Mouse (Mus musculus): ENCODE data around the gene Syn3.
A peak's percentile ranks its signal among the peaks of the same experiment; 100 is the strongest.
"Not testable (repeated sequence)": the region's sequence is repeated elsewhere in the genome, so short reads cannot be mapped to it uniquely, and the experiment has no call there.

Gene Syn3

GRCm38 (mm10) chr10:86418345-86418744 lies 80.4 kb downstream of the Syn3 start:
- DNase-seq (ENCODE audit: low spot score in 2 of 2), result no peak

DNA sequence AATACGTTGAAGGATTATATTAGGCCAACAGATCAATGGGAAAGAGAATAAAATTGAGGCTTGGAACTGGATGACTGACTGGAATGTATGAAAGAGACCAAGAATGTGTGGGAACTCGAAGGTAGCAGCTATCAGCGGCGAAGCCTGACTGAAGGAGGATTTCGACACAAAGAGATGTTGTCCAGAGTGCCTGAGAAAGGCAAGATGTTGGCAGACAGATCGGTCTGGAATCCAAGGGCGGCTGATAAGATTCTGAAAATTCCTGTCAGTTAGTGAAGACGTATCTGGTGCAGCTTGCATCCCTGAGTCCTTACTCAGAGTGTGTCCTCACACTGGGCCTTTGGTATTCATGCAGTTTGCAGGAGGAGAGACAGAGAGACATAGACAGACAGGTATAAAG lies 81.9 kb downstream of the Syn3 start:
- DNase-seq (ENCODE audit: low spot score in 2 of 2), result no peak

- DNase-seq (ENCODE audit: low spot score in 2 of 2), result no peak
Measured at GRCm38 (mm10) chr10:86410868-86411267, 87.8 kb downstream of the Syn3 start.

GRCm38 (mm10) chr10:86406952-86407351 lies 91.7 kb downstream of the Syn3 start:
- DNase-seq (ENCODE audit: low spot score in 2 of 2), result no peak

DNA sequence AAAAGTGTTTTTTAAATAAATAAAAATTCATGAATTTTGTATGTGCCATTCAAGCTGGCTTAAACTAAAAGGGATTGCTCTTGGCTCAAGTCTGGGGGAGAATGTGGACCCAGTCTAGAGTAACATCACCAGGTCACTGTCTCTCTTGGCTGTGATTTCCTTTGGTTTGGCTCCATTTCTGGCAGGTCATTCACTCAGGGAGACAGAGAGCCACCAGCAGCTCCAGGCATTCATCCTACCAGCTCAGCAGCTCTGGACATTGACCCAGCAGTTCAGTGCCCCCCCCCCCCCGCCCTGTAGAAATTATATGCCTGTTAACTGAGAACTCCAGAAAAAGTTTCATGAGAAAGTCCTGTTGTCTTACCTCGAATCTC lies 100.4 kb downstream of the Syn3 start:
- no peak for DNase-seq (ENCODE audit: low spot score in 2 of 2)

GRCm38 (mm10) chr10:86397577-86398346 lies 100.9 kb downstream of the Syn3 start:
- DNase-seq (ENCODE audit: low spot score in 2 of 2), result no peak

- no peak for DNase-seq (ENCODE audit: low spot score in 2 of 2)
Measured at GRCm38 (mm10) chr10:86392399-86392798, 106.3 kb downstream of the Syn3 start.

GRCm38 (mm10) chr10:86389913-86390312 lies 108.8 kb downstream of the Syn3 start:
- DNase-seq (ENCODE audit: low spot score in 2 of 2), result no peak

DNA sequence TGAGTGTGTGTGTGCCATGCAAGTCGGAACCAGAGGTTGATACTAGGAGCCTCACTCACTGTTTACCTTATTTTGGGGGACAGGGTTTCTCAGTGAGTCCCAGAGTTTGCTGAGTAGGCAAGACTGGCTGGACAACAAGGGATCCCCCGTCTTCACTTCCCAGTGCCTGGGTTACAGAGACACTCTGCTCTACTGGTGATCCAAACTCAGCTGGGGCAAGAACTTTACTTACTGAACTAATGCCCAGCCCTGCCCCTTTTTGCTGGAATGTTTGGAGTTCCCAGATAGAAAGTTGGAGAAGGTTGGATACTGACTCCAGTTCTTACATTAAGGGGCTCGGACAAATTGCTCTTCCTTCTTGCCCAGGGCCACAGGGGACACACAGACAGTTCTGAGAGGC lies 109.3 kb downstream of the Syn3 start:
- DNase-seq (ENCODE audit: low spot score in 2 of 2), result no peak

- DNase-seq (ENCODE audit: low spot score in 2 of 2), result peak; percentile 31 to 37
Measured at GRCm38 (mm10) chr10:86388803-86389202, 109.9 kb downstream of the Syn3 start.

GRCm38 (mm10) chr10:86387821-86388440 lies 110.8 kb downstream of the Syn3 start:
- DNase-seq (ENCODE audit: low spot score in 2 of 2), result no peak

- DNase-seq (ENCODE audit: low spot score in 2 of 2), result no peak
Measured at GRCm38 (mm10) chr10:86386232-86386631, 112.5 kb downstream of the Syn3 start.

- no peak for DNase-seq (ENCODE audit: low spot score in 2 of 2)
Measured at GRCm38 (mm10) chr10:86385656-86386055, 113.0 kb downstream of the Syn3 start.

DNA sequence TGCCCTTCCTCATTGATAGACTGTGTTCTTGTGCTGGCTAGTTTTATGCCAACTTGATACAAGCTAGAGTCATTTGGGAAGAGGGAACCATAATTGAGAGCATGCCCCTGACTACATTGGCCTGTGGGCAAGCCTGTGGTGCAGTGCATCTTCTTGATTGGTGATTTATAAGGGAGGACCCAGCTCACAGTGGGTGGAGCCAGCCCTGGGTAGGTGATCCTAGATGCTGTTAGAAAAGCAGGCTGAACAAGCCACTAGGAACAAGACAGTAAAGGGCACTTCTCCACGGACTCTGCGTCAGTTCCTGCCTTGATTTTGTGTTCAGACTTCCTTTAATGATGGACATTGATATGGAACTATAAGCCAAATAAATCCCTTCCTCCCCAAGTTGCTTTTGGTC lies 114.0 kb downstream of the Syn3 start:
- no peak for DNase-seq (ENCODE audit: low spot score in 2 of 2)

DNA sequence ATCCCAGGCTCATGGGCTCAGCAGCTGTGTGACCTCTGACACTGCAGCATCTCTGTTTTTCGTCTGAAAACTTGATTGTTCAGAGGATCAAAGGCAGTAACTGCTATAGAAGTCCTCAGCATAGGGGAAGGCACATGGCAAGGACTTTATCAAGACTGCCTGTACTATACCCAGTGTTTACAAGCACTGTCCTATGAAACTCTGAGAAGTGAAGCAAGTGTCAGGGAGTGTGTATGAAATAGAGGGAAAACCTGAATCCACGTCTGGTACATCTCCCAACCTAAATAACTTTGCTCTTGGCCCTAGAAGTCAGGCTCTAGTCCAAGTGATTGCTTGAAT lies 116.8 kb downstream of the Syn3 start:
- DNase-seq (ENCODE audit: low spot score in 2 of 2), result no peak

GRCm38 (mm10) chr10:86381150-86381921 lies 117.4 kb downstream of the Syn3 start:
- no peak for DNase-seq (ENCODE audit: low spot score in 2 of 2)

DNA sequence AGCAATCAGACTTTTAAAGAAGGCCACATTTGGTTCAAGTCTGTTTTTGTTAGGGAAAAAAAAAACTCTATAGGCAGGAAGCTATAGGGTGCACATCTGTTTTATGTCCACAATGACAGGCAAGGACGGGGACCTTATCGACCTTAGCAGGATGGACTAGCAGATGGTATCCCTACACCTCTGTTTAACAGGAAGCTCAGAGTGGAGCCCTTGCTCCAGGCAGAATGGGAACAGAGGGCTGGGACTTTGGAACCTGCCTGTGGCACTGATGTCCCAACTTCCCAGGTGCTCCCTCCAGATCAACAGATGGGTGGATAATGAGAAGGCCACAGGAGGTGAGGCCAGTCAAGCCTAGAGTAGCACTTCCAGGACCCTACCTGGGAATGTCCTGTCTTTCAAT lies 118.1 kb downstream of the Syn3 start:
- DNase-seq (ENCODE audit: low spot score in 2 of 2), result no peak

GRCm38 (mm10) chr10:86378803-86379202 lies 119.9 kb downstream of the Syn3 start:
- not testable (repeated sequence) for DNase-seq (ENCODE audit: low spot score in 2 of 2)

DNA sequence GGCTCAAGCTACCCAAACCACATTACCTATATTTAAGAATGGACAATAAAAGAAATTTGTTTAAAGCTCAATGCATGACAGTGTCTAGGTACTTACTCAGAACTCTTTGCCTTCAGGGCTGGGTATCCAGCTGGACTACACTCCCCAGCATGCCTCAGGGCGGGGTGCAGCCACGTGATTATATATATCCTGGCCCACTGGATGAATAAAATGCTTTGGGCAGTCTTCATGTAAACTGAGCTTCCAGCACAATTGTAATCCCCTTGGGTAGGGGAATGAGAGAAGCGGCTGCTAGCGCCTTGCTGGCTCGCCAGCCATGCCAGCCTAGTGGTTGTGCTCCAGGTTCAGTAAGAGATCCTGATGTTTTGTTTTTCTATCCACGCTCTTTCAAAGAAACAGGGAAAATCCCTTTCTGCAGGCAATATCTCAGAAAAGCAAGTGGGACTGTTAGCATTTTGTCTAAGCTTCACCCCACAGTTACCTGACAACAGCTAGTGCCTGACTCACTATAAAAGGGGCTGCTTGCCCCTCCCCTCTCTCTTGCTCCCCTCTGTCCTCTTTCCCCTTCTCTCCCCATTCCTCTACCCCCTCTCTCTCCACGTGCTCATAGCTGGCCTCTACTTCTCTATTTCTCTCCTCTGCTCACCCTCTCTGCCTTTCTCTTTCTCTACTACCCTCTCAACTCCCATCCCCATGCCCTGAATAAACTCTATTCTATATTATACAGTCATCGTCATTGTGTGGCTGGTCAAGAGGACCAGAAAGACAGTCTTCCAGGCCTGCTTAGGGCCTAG lies 122.1 kb downstream of the Syn3 start:
- DNase-seq (ENCODE audit: low spot score in 2 of 2), result no peak

- DNase-seq (ENCODE audit: low spot score in 2 of 2), result peak; percentile 21 to 43
Measured at GRCm38 (mm10) chr10:86375903-86376302, 122.8 kb downstream of the Syn3 start.

GRCm38 (mm10) chr10:86374061-86374460 lies 124.6 kb downstream of the Syn3 start:
- no peak for DNase-seq (ENCODE audit: low spot score in 2 of 2)

DNA sequence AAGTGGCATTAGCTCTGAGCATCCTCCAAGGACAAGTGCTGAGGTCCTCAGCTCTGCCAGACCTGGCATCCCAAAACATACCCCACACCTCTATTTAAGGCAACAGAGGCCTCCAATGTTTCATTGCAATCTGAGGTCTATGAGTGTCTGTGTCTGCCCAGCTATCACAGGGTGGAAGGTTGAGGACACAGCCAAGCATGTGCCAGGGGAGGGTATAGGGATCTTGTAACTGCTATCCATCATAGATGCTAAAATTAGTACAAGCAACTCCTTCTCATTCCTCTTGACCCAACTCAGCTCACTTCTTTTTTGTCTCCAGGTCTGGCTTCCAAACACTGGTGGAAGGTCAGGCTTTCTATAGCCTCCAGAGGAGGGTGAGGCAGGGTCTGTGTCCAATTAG lies 127.1 kb downstream of the Syn3 start:
- DNase-seq (ENCODE audit: low spot score in 2 of 2), result no peak
